Comparison of ENCODE assay signal across 7 mouse cellular contexts in genomic region chr14:119012607-119013431, GRCm38 (mm10).
DNase-seq lines count a peak whose midpoint lies in the region; ATAC-seq lines count a peak whose summit lies in the region.

No protein-coding gene starts in this region.

- 77% methylated on average over 23 of the region's 23 CpGs for WGBS in forebrain, embryonic 14.5 days
- WGBS in midbrain, embryonic 15.5 days, result 56% methylated on average over 23 of the region's 23 CpGs

- no peak overlapping the region for H3K27ac ChIP-seq in forebrain, embryonic 14.5 days (ENCODE audit: low read depth, low read length)
- H3K27ac ChIP-seq in midbrain, embryonic 15.5 days, result peak overlapping the region; percentile 76

- ATAC-seq in forebrain, embryonic 14.5 days, result peak; percentile 93
- peak; percentile 92 for ATAC-seq in midbrain, embryonic 15.5 days (replicated peaks)

- no peak overlapping the region for H3K4me3 ChIP-seq in forebrain, embryonic 14.5 days (ENCODE audit: low read depth, low read length)
- peak overlapping the region; percentile 22 for H3K4me3 ChIP-seq in midbrain, embryonic 15.5 days

- intact Hi-C loops in left cerebral cortex, postnatal 14 days (cut with DNase I), result no loop called here

- DNase-seq in R1 (ENCODE audit: low read depth, low spot score), result peak; percentile 71
- peak; percentile 81 for DNase-seq in cerebellum, adult 11 months
- peak; percentile 89 for DNase-seq in forebrain, embryonic 14.5 days (ENCODE audit: low spot score)
- DNase-seq in induced T-regulatory cell, adult 2 months (ENCODE audit: low read depth), result peak; percentile 45
- peak; percentile 81 to 90 for DNase-seq in left cerebral cortex, postnatal 14 days (ENCODE audit: low spot score in 2 of 2)
- peak; percentile 85 for DNase-seq in telencephalon, adult 2 months (ENCODE audit: low read depth, low spot score)

- H3K36me3 ChIP-seq in forebrain, embryonic 14.5 days (ENCODE audit: control insufficient read depth, insufficient read depth, low read length), result no peaks in the 10 kb centered on the region
- no peaks in the 10 kb centered on the region; the same call in 1 of the 2 replicates for H3K36me3 ChIP-seq in midbrain, embryonic 15.5 days (replicated peaks)

- H3K27me3 ChIP-seq in forebrain, embryonic 14.5 days (replicated peaks; ENCODE audit: control insufficient read depth, insufficient read depth, low read length), result no peaks in the 10 kb centered on the region
- H3K27me3 ChIP-seq in midbrain, embryonic 15.5 days (replicated peaks), result no peaks in the 10 kb centered on the region

- H3K4me2 ChIP-seq in forebrain, embryonic 14.5 days (ENCODE audit: low read length), result peak overlapping the region; percentile 39
- H3K4me2 ChIP-seq in midbrain, embryonic 15.5 days, result peak overlapping the region; percentile 30

- 0 out of 2 replicates have a peak, but pooled peaks cover 4% of the 10 kb centered on the region for H3K4me1 ChIP-seq in forebrain, embryonic 14.5 days (ENCODE audit: control insufficient read depth, insufficient read depth, low read length)
- peaks cover 8% of the 10 kb centered on the region for H3K4me1 ChIP-seq in midbrain, embryonic 15.5 days

- H3K9me3 ChIP-seq in forebrain, embryonic 14.5 days (replicated peaks; ENCODE audit: control insufficient read depth, low read length), result no peaks in the 10 kb centered on the region
- no peaks in the 10 kb centered on the region for H3K9me3 ChIP-seq in midbrain, embryonic 15.5 days

- H3K9ac ChIP-seq in forebrain, embryonic 14.5 days (ENCODE audit: low read length), result no peak overlapping the region
- no peak overlapping the region for H3K9ac ChIP-seq in midbrain, embryonic 15.5 days
